Mouse (Mus musculus): Measurements from ENCODE around the gene Pabpn1.

The Pabpn1 gene

DNA sequence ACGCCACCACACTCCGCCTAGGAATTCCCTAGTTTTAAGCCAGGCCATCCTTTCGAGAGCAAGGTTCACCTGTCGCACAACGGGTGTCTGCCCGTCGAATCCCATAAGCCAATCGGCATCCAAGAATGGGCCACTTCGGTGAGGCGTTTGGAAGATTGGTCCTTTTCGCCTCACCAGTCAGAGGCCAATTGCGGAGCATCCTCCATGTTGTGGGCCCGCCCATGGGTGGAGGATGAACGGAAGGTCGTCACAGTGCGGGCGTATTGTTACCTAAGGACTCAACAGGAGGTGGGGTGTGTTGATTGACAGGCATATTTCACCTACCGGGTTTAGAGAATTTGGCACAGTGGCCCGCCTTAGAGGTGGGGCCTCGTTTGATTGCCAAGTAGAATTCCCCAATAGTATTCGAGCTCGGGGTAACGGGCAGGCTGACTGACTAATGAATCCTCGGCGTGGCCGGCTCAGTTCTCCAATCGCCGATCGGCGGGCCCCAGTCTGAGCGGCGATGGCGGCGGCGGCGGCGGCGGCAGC lies 1.4 kb downstream of the Pabpn1 start:
- peak; percentile 96 to 99 for DNase-seq

DNA sequence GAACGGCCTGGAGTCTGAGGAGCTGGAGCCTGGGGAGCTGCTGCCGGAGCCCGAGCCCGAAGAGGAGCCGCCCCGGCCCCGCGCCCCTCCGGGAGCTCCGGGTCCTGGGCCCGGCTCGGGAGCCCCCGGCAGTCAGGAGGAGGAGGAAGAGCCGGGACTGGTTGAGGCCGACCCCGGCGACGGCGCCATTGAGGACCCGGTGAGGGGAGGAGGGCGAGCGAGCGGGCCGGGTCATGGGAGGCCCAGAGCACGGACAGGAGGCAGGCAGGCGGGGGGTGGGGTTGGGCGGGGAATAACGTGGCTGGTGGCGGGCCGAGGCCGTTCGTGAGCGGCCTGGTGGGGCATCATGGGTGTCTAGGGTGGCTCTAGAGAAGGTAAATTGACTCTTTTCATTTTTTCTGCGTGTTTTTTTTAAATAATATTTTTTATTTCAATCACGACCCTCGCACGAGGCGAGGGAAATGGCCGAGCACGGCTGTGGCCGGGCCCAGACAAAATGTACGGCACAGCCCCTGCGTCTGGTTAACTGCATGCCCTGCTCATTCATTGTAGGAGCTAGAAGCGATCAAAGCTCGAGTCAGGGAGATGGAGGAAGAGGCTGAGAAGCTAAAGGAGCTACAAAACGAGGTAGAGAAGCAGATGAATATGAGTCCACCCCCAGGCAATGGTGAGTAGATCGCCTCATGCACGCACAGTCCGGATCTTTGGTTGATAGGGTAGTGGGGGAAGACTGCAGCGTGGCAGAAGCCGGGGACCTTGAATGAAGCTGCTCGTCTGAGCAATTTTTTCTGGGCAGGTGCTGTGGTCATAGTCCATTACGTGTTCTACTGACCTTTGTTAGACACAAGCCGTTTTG lies 2.2 kb downstream of the Pabpn1 start:
- peak; percentile 64 to 70 for DNase-seq

DNA sequence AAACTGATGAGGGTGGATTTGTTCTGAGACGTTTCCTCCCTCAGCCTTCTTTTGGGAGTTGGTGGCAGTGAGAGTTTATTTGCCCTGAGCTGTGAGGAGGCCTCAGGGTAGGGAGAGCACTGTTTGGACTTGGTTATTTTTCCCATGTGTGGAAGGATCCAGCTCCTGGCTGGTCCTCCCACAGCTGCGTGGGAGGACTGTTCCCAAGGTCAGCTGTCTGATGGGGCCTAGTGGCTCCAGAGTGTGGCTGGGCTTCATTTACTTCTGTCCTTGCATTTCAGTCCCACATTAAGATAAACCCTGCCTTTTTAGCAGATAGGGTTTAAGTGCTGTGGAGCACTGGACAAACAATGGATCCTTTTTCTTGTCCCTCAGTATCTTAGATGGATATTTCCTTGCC lies 5.1 kb downstream of the Pabpn1 start:
- no peak for DNase-seq

DNA sequence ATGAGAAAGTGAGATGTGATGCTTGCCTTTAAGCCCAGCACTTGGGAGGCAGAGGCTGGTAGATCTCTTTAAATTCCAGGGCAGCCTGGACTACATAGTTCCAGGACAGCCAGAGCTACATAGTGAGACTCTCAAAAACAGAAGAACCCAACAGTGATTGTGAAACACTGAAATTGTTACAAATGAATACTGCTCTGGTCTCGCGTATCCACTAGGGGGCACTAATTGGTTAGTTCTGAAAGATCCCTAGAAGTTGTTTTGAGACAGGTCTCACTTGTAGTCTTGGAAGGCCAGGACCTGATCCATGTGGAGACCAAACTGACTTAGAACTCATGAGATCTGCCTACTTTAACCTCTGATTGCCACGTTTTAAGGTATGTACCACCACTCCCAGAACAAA lies 8.1 kb downstream of the Pabpn1 start:
- DNase-seq: peak; percentile 61 to 70

DNA sequence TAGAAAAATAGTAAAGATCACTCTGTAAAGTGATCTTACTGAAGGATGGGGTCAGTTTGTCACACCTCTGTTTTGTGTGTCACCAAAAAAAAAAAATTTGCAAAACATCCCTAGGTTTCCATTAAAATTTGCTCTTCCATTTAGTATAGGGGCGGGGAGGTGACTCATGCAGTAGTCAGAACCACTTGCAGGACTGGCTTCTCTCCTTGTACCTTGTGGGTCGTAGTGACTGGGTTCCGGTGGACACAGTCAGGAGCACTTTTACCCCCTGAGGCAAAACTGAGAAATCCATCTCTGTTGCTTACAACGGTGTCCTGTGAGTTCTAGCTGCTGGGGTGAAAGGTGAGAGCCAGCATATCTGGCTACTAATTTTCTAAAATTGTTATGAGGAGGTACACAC lies 11.3 kb downstream of the Pabpn1 start:
- DNase-seq: no peak

DNA sequence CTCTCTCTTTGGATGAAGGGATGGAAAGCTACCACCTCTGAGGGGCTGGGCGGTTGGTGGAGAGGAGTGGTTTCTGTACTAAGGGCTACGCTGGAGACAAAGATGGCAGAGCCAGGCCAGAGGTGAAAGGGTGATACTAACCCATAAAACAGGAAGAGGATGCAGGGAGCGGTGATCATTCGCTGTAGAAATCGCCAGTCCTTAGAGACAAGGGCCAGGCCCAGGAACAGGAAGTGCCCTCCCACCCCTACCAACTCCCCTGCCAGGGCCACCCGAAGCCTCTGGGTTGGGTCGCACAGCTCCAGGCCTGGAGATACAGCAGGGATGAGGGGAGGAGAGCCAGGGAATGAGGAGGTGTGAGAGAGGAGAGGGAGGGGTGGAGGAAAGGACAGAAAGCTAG lies 16.4 kb downstream of the Pabpn1 start:
- no peak for DNase-seq

DNA sequence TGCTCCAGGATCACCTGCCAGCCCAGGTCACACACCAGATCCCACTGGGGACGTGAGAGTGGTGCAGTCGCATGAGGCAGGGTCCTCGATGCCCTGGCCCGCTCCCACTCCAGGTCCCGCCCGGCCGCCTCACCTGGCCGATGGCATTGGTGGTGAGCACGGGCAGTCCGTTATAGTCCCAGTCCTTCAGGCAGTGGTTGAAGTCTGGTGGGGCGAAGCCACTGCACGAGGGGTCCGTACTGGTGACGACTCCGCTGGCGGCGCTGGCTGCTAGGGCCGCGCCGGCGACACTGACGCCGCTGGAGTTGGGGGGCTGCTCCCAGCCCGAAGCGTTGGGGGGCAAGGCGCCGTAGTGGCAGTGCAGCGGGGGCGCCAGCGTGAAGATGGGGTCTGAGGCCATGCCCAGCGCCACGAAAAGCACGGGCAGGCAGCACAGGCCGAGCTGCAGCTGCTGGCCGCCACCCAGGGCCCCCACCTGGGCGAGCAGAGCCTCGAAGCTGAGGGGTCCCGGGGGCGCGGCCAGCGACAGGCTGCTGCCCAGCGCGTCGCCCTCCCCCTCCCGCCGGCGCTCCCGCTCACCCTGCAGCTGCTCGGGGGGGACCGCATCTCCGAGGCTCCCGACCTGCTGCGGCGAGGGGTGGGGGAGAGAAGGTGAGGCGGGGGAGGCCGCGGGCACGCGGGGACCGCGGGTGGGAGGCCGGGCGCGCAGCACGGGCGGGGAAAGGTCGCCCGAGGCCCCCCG lies 20.0 kb downstream of the Pabpn1 start:
- DNase-seq: peak; percentile 32 to 55

DNA sequence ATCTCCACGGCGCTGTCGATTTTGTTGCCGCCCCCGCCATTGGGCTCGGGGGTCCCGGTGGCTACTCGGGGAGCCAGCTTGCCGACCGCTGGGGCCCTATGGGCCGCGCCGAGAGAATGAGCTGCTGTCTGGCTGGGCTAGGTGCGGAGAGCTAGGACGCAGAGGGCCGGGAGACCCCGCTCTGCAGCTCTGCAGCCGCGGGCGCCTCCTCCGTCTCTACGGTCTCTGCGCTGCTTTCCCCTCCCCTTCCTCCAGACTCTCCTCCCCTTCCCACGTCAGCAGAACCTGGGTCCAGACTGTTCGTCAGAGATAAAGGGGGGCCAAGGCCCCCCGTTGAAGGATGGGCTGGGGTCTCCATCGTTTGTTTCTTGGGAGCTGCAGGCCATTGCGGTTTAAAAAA lies 20.6 kb downstream of the Pabpn1 start, which contains the start of gene Slc22a17:
TSS of gene Slc22a17 (minus strand) at position 247 of the 400 bp plus-strand sequence.
- peak; percentile 75 to 79 for DNase-seq

DNA sequence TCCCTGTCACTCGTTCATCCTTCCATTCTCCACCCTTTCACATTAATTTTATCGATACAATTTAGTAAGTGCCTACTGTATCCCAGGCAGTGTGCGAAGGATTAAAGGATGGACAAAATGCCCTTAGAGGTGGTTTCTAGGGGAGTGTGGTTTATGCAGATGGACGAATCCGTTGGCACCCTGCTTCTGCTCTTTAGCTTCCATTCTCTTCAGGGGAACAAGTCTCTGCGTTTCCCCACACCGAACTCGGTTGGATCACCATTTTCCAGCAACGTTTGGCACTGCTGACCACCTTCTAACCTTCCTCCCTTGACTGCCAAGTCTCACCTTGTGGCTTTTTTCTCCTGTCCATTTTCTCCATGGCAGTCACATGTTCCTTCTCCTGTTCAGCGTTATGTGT lies 21.0 kb downstream of the Pabpn1 start:
- peak; percentile 16 to 40 for DNase-seq

DNA sequence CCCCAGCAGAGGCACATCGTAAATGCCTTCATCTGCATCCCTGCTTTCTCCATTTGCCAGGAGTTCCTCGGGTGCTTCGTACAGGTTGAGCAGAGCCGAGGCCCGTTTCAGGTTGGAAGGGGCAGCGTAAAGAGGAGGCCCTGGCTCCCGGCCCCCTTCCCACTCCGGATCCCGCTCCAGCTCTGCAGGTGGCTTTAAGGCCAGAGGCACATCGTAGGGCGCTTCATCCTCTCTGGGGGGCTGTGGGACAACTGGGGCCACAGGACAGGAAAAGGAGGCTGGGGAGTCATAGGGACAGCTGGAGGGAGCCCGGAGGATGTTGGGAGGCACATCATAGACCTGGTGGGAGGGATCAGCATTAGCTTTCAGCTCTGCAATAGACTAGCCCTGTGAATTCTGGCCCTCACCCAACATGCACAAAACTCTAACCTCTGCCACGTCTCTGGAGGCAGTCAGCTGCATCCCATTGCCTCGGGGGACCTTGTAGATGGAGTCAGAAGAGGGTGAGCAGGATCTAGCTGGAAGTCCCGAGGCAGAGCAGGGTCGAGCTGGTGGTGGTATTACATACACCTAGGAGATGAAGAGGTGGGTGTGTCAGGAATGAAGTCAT lies 27.9 kb downstream of the Pabpn1 start:
- no peak for DNase-seq

DNA sequence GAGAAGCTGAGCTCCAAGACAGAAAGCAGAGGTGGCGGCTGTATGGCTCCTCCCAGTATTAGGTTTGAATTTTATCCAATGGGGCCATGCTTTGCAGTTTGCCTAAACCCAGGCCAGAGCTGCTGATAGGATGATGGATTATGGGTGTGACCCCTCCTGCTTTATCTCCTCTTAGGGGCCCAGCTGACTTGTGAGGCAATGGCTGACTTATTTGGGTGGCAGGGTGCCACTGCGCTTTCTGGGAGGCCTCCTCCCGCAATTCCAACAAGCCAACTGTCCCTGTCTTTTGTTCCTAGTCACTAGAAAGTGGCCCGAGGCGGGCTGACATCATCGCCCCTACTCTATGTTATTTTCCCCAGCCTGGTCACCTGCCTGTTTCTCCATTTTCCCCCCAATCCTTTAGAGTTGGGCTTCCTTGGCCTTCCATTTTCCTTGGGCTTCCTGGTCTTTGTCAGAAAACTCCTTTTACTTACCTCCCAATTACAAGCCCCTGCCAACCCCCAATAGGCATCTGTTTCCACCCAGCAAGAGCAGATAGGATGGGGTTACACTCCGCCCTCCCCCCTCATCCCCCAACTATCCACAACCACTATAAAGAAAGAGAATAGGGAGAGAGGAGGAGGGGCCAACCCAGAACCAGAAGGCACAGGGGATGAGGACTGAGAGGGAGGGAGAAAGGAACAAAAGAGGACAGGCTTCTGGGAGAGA lies 32.5 kb downstream of the Pabpn1 start:
- no peak for DNase-seq

DNA sequence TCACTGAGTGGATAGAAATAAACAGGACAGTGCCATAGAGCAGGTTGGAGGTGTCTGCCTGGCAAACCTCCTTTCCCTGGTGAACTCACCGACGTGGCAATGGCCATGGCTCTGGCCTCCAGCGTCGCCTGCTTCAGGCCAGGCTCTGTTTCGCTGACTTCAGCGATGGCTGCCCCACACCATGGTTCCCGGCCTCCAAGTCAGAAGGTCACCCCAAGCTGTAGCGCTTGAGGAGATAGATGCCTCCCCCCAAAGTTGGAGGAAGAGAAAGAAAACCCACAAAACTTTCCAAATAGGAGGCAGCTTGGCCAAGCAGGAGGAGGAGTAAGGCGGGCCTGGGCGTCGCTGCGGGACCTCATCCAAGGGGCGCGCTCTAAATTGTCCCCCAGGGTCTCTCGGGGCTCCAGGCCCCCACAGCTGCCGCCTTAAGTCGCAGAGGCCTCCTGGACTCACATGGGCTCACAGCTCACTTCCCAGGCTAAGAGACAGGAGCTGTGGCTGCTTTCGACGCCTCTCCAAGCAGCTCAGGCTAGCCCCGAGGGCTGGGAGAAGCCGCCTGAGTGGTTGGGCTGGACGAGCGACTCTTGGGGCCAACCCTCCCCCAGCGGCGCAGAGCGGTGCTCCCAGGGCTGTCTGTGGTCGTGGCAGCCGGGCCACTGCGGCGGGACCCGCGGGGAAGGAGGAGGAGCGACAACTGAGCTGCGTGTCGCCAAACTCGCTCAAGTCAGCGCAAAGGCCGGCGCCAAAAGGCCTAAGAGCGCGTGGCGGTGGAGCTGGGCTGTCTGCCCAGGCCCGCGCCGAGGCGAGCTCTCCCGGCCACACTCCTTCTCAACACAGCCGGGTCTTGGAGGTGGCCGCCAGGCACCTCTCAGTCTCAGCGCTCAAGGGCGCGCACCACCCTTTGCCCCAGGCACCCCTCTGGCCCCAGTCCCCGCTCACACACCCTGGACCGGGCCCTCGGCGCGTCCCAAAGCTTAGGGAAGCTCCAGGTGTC lies 33.3 kb downstream of the Pabpn1 start, which contains the start of gene Efs:
TSS of gene Efs (minus strand) at position 778 of the 994 bp plus-strand sequence.
- peak; percentile 48 to 51 for DNase-seq

DNA sequence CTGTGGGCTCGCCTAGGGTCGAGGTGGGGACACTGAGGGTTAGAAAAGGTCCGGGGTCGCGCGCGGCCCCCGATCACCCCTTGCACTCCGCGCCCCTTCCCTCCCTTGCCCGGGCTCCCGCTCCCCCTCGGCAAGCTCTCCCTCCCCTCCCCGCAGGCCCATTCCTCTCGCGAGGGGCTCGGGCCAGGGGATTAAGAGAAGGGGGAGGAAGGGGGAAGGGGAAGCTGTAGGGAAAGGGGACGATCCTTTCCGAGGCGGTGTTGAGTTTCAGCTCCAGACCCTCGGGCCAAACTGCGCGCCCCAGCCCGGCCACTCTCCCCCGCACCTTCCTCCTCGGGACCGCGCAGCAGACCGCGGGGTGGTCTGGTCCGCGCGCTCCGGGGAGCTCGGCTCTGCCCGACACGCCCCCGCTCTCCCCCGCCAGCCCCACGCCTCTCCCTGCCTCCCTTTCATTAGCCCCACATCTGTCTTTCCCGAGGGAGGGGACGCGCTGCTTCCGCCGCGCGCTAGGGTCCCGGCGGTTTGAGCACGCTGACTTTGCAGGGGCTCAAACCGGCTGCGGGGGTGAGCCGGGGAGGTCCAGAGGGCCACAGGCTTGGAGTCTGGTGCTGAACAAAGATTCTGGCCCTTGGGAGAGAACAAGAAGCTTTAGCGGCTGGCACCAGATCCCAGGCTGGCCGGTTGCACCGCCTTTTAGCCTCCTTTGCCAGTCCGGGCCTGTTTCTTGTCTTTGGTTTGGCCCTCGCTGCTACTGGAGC lies 34.3 kb downstream of the Pabpn1 start:
- DNase-seq: peak in 1 of 2 experiments; percentile 15

DNA sequence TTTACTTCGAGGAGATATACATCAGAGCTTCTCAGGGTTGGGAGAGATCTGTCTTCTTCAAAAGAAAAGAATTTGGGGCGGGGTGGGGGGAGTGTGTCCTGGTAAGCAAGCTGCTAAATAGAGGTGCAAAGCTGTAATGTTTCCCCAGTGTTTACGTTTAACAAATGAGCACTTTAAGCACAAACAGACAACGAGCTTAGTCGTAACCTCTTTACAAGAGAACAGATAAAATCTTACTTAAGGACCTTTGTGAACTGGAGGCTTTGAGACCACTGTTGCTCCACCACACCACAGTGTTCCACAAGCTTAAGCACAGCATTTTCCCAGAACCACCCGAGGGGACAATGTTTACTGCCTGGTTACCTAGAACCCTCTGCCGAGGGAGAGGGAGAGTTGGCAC lies 35.0 kb downstream of the Pabpn1 start:
- no peak for DNase-seq

DNA sequence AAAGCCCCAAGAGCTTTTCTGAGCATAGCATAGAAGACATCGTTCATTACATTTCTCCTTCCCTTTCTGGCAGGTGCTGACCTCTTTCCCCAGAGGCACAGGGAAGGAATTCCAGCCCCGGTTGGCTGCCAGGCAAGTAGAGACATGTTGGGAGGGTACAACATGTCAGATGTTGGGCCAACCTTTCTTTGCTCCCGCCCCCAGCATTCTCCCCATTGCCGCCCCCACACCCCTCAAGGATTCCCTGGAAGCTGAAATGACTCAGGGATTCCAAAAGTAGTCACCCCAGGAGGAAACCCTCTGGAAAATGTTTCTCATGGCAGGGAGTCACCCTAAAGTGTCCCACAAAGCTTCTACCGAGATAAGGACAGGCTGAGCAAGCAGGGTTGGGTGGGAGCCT lies 37.5 kb downstream of the Pabpn1 start:
- no peak for DNase-seq

DNA sequence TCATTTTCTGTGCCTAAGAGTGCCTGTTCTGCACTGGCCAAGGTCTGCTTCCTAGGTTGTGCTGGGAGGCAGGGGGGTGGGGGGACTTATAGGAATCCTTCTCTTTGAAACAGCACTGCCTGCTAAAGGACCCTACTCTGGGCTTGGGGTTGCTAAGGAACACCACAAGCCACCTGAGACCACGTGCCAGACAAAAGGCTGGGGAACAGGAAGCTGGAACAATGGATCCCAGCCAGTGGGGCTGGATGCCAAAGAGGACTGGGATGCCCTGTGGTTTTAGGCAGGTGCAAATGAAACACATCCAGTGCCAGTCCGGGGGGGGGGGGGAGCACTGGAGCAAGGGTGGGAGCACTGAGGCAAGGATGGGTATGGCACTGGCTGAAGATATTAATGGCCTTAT lies 38.1 kb downstream of the Pabpn1 start:
- DNase-seq: peak in 1 of 2 experiments; percentile 29

DNA sequence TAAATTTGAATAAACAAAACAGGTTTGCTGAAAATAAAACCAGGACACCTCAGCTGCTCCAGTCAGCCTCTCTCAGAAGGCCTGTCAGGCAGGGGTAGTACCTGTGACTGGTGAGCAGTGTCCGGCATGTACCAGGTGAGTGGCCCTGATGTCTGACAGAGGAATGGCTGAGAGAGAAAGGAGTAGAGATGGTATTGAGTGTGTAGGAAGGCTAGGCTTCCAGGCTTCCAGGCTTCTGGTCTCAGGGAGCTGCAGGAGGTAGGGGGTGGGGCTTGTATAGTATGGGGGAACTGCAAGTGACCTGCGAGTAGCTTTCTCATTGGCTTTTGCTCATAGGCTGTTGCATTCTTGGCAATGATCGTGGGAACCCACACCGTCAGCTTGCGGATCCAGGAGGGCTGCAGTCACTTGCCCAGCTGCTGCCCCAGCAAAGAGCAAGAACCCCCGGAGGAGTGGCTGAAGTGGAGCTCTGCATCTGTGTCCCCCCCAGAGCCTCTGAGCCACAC lies 40.4 kb downstream of the Pabpn1 start, which contains the start of gene Il25:
TSS of gene Il25 (plus strand) at position 51 of the 506 bp plus-strand sequence.
- DNase-seq: no peak

DNA sequence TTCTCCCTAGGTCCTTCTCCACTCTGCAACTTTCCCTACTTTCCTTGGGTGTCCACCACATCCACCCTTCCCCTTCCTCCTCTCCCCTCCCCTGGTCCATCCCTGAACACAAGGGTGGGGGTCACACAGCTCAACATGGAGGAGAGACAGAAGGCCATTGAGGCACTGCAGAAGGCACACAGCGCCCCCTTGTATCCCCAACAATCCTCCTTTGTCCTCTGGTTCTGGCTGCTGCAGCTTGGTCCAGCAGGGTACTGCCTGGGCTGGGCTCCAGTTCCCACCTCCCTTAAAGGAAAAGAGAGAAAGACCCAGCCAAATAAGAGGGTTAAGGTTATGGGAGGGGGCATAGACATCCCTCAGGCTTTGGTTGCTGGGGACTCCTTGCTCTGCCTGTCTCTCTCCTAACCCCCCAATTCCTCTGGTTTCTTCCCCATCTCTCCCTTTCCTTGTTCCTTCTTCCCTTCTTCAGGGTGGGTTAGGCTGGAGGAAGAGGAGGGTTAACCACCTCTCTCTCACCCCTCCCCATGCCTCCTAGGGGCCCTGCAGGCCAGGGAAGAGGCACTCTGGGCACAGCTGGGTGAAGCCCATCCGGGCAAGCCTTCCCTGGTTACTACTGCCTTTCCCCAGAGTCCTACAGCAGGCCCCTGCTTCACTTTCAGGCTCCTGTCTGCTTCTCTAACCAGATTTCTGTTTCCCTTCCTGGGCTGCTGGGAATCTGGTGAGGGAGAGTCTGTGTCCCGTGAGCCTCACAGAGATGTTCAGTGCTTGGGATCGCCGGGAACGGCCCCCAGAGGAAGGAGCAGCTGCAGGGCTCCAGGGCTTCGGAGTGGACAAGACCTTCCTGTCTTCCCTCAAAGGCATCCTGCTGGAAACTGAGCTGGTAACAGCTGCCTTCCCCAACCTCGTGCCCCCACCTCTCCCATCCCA lies 43.9 kb downstream of the Pabpn1 start, which contains the start of gene Cmtm5:
TSS of gene Cmtm5 (plus strand) at position 358 of the 927 bp plus-strand sequence.
- peak in 1 of 2 experiments; percentile 33 for DNase-seq

DNA sequence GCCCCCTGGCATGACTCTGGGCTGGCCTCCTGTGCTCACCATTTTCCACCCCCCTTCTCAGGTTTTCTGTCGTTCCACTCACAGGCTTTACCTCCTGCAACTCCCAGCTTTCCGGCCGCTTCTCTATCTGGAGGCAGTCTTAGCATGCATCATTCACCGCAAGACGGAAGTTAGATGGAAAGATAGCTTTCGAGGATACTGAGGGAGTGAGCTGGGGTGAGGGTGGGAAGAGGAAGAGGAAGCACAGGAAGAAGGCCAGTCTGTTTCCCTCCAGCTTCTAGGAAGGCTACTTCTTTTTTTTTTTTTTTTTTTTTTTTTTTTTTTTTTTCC lies 44.5 kb downstream of the Pabpn1 start:
- no peak for DNase-seq
